Mouse (Mus musculus) neutrophil, adult 59 days (primary cell): ENCODE results near the gene 1700019A02Rik. TPM values are rescaled to one million over a fixed set of nuclear protein-coding genes. Genes with fewer than 3 reads are reported as not detected.

Experiments
- total RNA-seq, 2 experiments: library from RNA; stranded (reverse); gene quantifications; 1 replicate in 1 of 2; 2 replicates in 1 of 2; pipeline ENCODE4 v1.2.4; 2023

Gene 1700019A02Rik
- not detected for total RNA-seq

GRCm38 (mm10) chr1:53187536-53187935 is at the start of gene 1700019A02Rik:
Gene 1700019A02Rik, minus strand, starts transcription at chr1:53187636.

Other genes starting within 250 kb of the 1700019A02Rik start
- gene 1700019D03Rik, start 167.5 kb downstream of the 1700019A02Rik start, total RNA-seq = not detected
- not detected for gene Mstn, start 126.0 kb downstream of the 1700019A02Rik start, total RNA-seq
- 1 to 10 TPM; 3.5 to 4.2 TPM for gene Pms1, start 109.4 kb upstream of the 1700019A02Rik start, total RNA-seq
- gene Ormdl1, start 109.5 kb upstream of the 1700019A02Rik start, total RNA-seq = 10 to 100 TPM; 10.9 to 12.6 TPM
- gene Gm28778, start 109.5 kb upstream of the 1700019A02Rik start, total RNA-seq = 1 to 10 TPM in 1 of 2 experiments, not detected in 1; 1.5 TPM
- gene Osgepl1, start 126.0 kb upstream of the 1700019A02Rik start, total RNA-seq = 1 to 10 TPM; 4.4 to 5.6 TPM
- 10 to 100 TPM in 1 of 2 experiments, not detected in 1; 26.8 TPM for gene Asdurf, start 165.0 kb upstream of the 1700019A02Rik start, total RNA-seq
- gene Gm28551, start 165.0 kb upstream of the 1700019A02Rik start, total RNA-seq = not detected
- 10 to 100 TPM; 42.1 to 46.5 TPM for gene Asnsd1, start 165.1 kb upstream of the 1700019A02Rik start, total RNA-seq